Mouse (Mus musculus) adrenal gland, adult 2 months (tissue): ENCODE measurements at regions not wholly inside any gene's neighbourhood (a gene's known extent, or its start where the extent isn't known, plus 50 kb on each side); places are given as distances from the start of the nearest gene placed in this dataset.

Experiments
- DNase-seq: peaks from one replicate; pipeline ENCODE4 v3.0.0; 2021

GRCm38 (mm10) chr17:85758581-85759098 is 70.6 kb upstream of the Six2 start:
- no peak for DNase-seq

- no peak for DNase-seq
Measured at GRCm38 (mm10) chr17:85757647-85758046, 69.6 kb upstream of the Six2 start.

GRCm38 (mm10) chr17:85755557-85755956 is 67.5 kb upstream of the Six2 start:
- no peak for DNase-seq

GRCm38 (mm10) chr17:85748649-85749081 is 60.6 kb upstream of the Six2 start:
- peak; percentile 6 for DNase-seq

GRCm38 (mm10) chr17:85747976-85748648 is 60.0 kb upstream of the Six2 start:
- no peak for DNase-seq
